Mouse (Mus musculus): ENCODE results near the gene Tlr11. TPM values are rescaled to one million over a fixed set of nuclear protein-coding genes. Genes with fewer than 3 reads are reported as not detected.

The Tlr11 gene
- 0.51 and 0.56 TPM in 2 replicates for polyA plus RNA-seq (2012; rRNA removed)

DNA sequence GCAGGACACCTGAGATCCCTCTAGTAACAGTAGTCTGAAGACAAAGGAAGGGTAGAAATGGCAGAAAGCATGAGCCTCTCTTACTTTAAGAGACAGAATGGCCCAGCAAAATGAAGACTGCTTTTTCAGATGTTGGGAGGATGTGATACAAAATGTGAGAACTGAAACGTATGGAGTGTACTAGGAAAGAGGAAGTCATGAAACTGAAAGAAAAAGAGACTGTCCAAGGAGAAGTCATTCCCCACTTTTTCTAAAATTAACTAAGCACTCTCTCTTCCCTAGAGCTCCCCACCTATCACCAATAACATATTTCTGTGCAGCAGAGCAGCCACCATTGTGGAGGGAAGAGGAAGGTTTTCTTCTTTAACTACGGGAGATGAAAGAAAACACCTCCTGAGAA lies at the start of gene Tlr11:
TSS of gene Tlr11 (plus strand) at position 322 of the 400 bp plus-strand sequence.
- WGBS: 66% methylated on average over 2 of the region's 2 CpGs

DNA sequence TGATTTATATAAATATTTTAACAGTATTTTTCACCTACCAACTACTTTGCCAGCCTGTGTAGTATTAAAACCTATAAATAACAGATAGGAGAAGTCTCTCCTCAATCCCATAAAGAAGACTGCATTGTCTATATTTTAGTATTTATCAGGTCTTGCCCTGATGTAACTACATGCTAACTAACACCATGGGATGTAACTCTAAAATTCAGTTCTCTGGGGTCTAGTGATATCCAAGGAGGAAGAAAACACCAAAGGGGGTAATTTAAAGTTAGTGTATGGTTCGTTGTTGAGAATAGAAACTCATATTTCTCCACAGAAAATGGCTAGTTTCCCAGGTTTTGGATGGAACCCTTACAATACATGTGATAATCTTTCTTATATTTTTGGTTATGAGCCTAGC lies 31.1 kb upstream of the Tlr11 start, which contains the start of gene Olfr734:
TSS of gene Olfr734 (minus strand) at position 101 of the 400 bp plus-strand sequence.
- DNase-seq (ENCODE audit: low read depth, low spot score): no peak
- 54% methylated on average over 1 of the region's 1 CpGs for WGBS

More for the DNA sequence above, at the start of gene Tlr11:
- no peak for DNase-seq (ENCODE audit: low read depth, low spot score)

DNA sequence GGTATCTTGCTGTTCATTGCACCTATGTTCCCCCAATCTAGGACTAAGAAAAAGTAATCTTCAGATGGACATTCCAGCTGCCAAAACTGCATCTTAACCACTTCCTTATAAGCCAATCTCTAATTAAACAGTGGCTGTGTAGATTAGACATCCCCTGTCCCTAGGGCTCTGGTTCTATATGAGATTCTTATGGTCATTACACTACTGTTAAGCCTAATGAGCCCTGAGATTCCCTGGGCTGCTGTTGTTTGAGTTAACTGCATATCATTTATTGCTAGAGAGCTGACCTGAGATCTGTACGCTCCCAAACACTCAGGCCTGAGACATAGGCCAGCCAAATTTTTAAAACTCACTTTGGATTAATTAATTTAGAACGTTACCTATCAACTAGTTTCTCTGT lies 8.9 kb upstream of the Tlr11 start, which contains the start of gene Olfr735:
TSS of gene Olfr735 (minus strand) at position 77 of the 400 bp plus-strand sequence.
- DNase-seq (ENCODE audit: low read depth, low spot score): no peak
- 81% methylated on average over 2 of the region's 2 CpGs for WGBS

DNA sequence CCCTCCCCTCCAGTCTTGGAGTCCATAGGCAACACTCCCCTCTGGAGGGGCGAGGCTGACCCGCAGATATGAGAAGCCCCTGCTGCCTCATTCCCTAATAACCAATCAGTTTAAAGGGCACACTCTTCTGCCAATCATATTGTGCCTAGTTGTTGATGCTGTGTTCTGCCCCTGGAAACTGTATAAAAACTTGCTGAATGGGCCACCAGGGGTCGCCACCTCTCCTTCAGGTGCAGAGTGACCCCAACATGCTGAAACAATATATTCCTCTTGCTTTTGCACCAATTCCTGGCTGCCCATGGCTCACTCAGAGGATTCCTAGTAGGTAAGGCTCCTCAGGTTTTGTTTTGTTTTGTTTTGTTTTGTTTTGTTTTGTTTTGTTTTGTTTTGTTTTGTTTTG lies 5.3 kb upstream of the Tlr11 start:
- 28% methylated on average over 3 of the region's 3 CpGs for WGBS
- no peak for DNase-seq (ENCODE audit: low read depth, low spot score)

DNA sequence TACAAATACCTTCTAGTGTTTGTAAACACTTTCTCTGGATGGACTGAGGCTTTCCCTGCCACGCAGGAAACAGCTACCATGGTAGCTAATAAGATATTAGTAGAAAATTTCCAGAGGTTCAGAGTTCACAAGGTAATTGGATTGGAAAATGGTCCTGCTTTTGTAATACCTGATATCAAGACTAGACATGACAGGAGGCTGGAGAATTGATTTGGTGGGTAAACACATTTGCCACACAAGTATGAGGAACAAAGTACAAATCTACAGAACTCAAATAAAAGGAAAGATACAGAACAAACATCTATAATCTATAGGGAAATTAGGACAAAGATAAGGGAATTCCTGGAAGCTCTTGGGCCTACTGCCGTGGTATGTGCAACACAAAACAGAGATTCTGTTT lies 989 bp upstream of the Tlr11 start:
- 61% methylated on average over 2 of the region's 2 CpGs for WGBS
- DNase-seq (ENCODE audit: low read depth, low spot score): no peak

DNA sequence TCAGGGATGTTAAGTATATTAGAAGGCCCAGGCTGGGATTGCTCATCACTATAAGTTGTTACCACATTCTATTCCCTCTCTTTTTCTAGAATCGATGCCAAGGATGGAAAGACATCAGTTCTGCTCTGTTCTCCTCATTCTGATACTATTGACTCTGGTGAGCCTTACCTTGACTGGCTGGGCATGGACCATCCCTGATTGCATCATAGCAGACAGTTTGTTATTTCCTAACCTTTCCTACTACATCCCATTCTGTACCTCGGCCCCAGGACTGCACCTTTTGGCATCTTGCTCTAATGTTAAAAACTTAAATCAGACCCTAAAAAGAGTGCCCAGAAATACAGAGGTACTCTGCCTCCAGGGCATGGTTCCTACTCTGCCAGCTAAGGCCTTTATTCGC lies 2.8 kb downstream of the Tlr11 start:
- 71% methylated on average over 3 of the region's 3 CpGs for WGBS
- no peak for DNase-seq (ENCODE audit: low read depth, low spot score)

DNA sequence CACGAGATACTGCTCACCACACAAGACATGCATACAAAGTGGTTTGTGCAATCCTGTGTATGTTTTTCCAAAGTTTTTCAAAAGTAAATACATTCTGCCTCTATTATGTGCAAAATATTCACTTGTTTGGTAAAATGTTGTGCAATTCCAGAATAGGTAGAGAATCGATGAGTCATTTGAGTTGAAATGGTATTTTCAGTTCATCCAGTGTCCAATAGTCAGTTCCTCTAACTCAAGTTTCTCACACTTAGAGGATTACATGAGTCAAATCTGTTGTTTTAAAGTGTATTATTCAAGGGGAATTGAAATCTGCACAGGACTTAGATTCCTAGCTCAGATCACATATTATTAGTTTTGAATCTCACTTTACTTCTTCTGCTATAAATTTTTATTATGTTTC lies 5.8 kb downstream of the Tlr11 start:
- DNase-seq (ENCODE audit: low read depth, low spot score): no peak
- WGBS: 80% methylated on average over 2 of the region's 2 CpGs

DNA sequence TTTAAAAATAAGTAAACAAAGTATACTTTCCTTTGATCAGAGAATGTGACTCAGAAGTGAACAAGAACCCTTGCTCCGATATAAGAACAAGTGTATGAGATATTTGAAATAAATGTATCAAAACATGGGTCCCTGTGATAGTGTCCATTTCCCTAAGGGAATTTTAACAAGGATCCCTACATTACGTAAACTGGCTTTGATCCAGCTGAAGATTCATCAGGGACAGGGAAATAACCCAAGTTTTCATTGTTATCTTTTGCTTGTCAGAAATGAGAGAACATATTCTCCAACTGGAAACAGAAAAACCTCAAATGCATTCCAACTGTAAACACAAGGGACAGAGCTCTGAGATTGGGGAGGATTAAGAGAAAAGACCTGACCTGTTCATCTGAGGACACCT lies 23.1 kb downstream of the Tlr11 start, which contains the start of gene Olfr736:
TSS of gene Olfr736 (plus strand) at position 301 of the 400 bp plus-strand sequence.
- no peak for DNase-seq (ENCODE audit: low read depth, low spot score)
- WGBS: 60% methylated on average over 2 of the region's 2 CpGs

DNA sequence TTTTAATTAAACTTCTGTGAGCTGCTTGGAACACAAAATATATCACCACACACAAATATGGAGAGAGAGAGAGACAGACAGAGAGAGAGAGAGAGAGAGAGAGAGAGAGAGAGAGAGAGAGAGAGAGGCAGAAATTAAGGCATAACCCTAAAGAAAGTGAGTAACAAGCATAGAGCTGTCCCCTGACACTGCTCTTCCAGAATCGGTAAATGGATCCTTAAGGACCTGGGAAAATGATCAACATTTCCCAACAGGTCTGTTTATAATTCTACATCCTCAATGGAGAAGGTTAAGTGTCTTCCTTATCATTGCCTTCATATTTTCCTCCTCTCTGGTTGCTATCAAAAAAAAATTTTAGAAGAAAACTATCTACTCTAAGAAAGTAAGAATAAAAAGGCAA lies 49.6 kb downstream of the Tlr11 start, which contains the start of gene Olfr738:
TSS of gene Olfr738 (plus strand) at position 301 of the 400 bp plus-strand sequence.
- DNase-seq (ENCODE audit: low read depth, low spot score): no peak
- 67% methylated on average over 1 of the region's 1 CpGs for WGBS

Other genes starting within 250 kb of the Tlr11 start
- gene Olfr727, start 234.7 kb upstream of the Tlr11 start, polyA plus RNA-seq (2012; rRNA removed): not detected in 2 replicates
- not detected in 2 replicates for gene Olfr728, start 215.2 kb upstream of the Tlr11 start, polyA plus RNA-seq (2012; rRNA removed)
- not detected in 2 replicates for gene Olfr729, start 205.0 kb upstream of the Tlr11 start, polyA plus RNA-seq (2012; rRNA removed)
- gene Olfr730, start 169.7 kb upstream of the Tlr11 start, polyA plus RNA-seq (2012; rRNA removed): not detected in 2 replicates
- gene Olfr731, start 116.0 kb upstream of the Tlr11 start, polyA plus RNA-seq (2012; rRNA removed): not detected in 2 replicates
- gene Olfr732, start 73.7 kb upstream of the Tlr11 start, polyA plus RNA-seq (2012; rRNA removed): not detected in 2 replicates
- gene Olfr733, start 56.4 kb upstream of the Tlr11 start, polyA plus RNA-seq (2012; rRNA removed): not detected in 2 replicates
- not detected in 2 replicates for gene Olfr734, start 31.2 kb upstream of the Tlr11 start, polyA plus RNA-seq (2012; rRNA removed)
- not detected in 2 replicates for gene Olfr735, start 9.0 kb upstream of the Tlr11 start, polyA plus RNA-seq (2012; rRNA removed)
- not detected in 2 replicates for gene Olfr736, start 23.2 kb downstream of the Tlr11 start, polyA plus RNA-seq (2012; rRNA removed)
- not detected in 2 replicates for gene Olfr738, start 49.7 kb downstream of the Tlr11 start, polyA plus RNA-seq (2012; rRNA removed)
- gene Olfr739, start 60.7 kb downstream of the Tlr11 start, polyA plus RNA-seq (2012; rRNA removed): not detected in 2 replicates
- gene Olfr740, start 87.6 kb downstream of the Tlr11 start, polyA plus RNA-seq (2012; rRNA removed): not detected in 2 replicates
- not detected in 2 replicates for gene Olfr741, start 114.8 kb downstream of the Tlr11 start, polyA plus RNA-seq (2012; rRNA removed)
- gene Olfr742, start 145.7 kb downstream of the Tlr11 start, polyA plus RNA-seq (2012; rRNA removed): not detected in 2 replicates
- gene Olfr743, start 163.9 kb downstream of the Tlr11 start, polyA plus RNA-seq (2012; rRNA removed): not detected in 2 replicates